Mouse (Mus musculus) olfactory bulb, adult 2 months (tissue): Measurements from ENCODE around the gene Psmg3.

ENCODE experiments used
- CTCF ChIP-seq: fragments of 200-500 bp; IDR thresholded peaks from 2 replicates; pipeline ENCODE4 v1.5.1; 2012; ENCODE audit warnings: low read depth, mild to moderate bottlenecking, low read length, moderate library complexity; ENCODE audit not compliant: insufficient read depth
- POLR2A ChIP-seq: fragments of 200-500 bp; IDR thresholded peaks from 2 replicates; pipeline ENCODE4 v1.6.1; 2012; ENCODE audit warnings: mild to moderate bottlenecking, low read depth, low read length, moderate library complexity; ENCODE audit not compliant: insufficient read depth

DNA sequence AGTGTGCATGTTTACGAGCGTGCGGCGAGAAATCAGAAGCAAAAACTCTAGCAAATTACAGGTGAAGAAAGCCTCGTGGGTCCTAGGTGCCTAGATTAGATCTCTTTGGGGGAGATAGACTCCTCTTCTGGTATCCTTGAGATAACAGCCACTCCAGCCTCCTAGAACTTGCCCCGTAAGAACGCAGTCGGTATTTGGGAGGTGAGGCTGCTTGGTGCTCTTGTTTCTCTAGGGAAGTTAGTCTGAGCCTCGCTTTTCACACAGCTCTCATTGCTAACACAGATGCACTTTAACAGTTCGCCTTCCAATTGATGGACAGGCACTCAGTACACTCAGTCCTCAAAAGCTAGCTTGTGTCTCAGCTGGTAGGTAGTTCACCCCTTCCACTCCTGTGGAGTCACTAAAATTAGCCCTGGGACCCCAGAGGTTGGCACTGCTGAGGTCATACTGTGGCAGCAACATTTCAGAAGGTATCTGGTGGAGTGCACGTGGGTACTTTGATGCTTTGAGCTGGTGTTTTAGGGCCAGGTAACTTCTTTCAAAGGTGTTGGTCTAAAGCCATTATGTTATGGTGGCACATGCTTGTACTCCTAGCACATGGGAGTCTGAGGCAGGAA, 34.4 kb downstream of the Psmg3 start:
- TF ChIP-seq POLR2A (no peak), CTCF (no peak)
